21 mouse cellular contexts compared by ENCODE assay signal in the genomic region with DNA sequence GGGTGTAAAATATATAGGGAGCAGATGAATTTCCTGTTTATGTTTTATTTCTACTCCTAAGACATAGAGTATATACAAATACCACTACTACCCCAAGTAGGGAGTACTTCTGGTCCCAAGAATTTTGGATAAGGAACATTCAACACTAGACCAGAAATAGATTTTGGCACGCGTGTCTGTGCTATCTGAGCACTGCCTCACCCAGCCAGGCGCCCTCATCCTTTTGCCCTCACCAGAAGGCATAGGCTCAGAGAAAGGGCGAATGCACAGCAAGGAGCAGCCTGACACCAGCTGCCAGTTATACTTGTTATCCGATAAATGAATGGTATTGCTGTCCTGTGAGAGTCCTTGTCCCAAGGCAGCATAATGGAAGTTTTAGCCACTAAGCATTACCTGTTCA.
A peak's percentile ranks its signal among the peaks of the same experiment; 100 is the strongest.
DNase-seq lines count a peak whose midpoint lies in the region; ATAC-seq and TF ChIP-seq lines count a peak whose summit lies in the region.
"Had no signal": no experiment of that assay in that cellular context is flagged by ENCODE, and none has a peak within 500 bp of the region (broad histone marks: within the 10 kb centered on the region; RNA-seq: fewer than 3 reads in every experiment).

No protein-coding gene starts in this region.

- H3K27me3 ChIP-seq in heart, postnatal 0 days (ENCODE audit: control insufficient read depth, insufficient read depth, low read length): no peaks in the 10 kb centered on the region
- H3K27me3 ChIP-seq: hindbrain, embryonic 12.5 days; intestine, embryonic 15.5 days; kidney, embryonic 15.5 days; limb, embryonic 15.5 days; midbrain, embryonic 12.5 days had no signal

- no peaks in the 10 kb centered on the region for H3K36me3 ChIP-seq in heart, postnatal 0 days (replicated peaks; ENCODE audit: control insufficient read depth, insufficient read depth, low read length)
- H3K36me3 ChIP-seq: forebrain, embryonic 10.5 days; hindbrain, embryonic 12.5 days; intestine, embryonic 15.5 days; limb, embryonic 15.5 days had no signal

- no peak overlapping the region for H3K9ac ChIP-seq in heart, postnatal 0 days (replicated peaks; ENCODE audit: low read depth, low read length)
- H3K9ac ChIP-seq: hindbrain, embryonic 12.5 days; intestine, embryonic 15.5 days; kidney, embryonic 15.5 days; limb, embryonic 15.5 days; midbrain, embryonic 12.5 days had no signal

- no peak for TF ChIP-seq CTCF in heart, postnatal 0 days (IDR thresholded peaks at IDR 0.05; ENCODE audit: low read depth)

- H3K4me1 ChIP-seq in heart, postnatal 0 days (ENCODE audit: control insufficient read depth, insufficient read depth): peaks cover 12% of the 10 kb centered on the region
- H3K4me1 ChIP-seq: forebrain, embryonic 10.5 days; hindbrain, embryonic 12.5 days; intestine, embryonic 15.5 days; kidney, embryonic 15.5 days; limb, embryonic 15.5 days; midbrain, embryonic 12.5 days had no signal

- intact Hi-C loops in left cerebral cortex, postnatal 10 days (cut with DNase I): no loop called here

- no peak for TF ChIP-seq EP300 in heart, postnatal 0 days (IDR thresholded peaks at IDR 0.05; ENCODE audit: low read depth)

- WGBS in heart, postnatal 0 days: 30% methylated on average over 5 of the region's 5 CpGs

- DNase-seq in frontal cortex, adult 2 months (ENCODE audit: extremely low spot score in 1 of 2, low spot score in 1 of 2): no peak
- DNase-seq in cerebellum, adult 11 months: peak; percentile 61
- DNase-seq in cerebellum, postnatal 25 days: peak; percentile 66 to 80
- peak; percentile 87 for DNase-seq in heart, postnatal 0 days (ENCODE audit: low spot score)
- no peak for DNase-seq in thymus, adult 18-20 months
- DNase-seq in left cerebral cortex, postnatal 10 days (ENCODE audit: extremely low spot score in 1 of 2, low spot score in 2 of 2): no peak
- no peak for DNase-seq in right cerebral cortex, adult 18-20 months
- DNase-seq: lung, adult 18-20 months; retina, postnatal 1 day; thymus, postnatal 36 days had no signal

- H3K27ac ChIP-seq in heart, postnatal 0 days (ENCODE audit: low read depth): peak overlapping the region; percentile 84
- H3K27ac ChIP-seq: forebrain, embryonic 10.5 days; hindbrain, embryonic 12.5 days; intestine, embryonic 15.5 days; kidney, embryonic 15.5 days; layer of hippocampus, adult 2 months; left cerebral cortex, adult 2 months; limb, embryonic 15.5 days; macrophage; midbrain, embryonic 12.5 days had no signal

- no peaks in the 10 kb centered on the region for H3K9me3 ChIP-seq in heart, postnatal 0 days (replicated peaks; ENCODE audit: control insufficient read depth, low read length)
- H3K9me3 ChIP-seq: forebrain, embryonic 10.5 days; hindbrain, embryonic 12.5 days; intestine, embryonic 15.5 days; kidney, embryonic 15.5 days; limb, embryonic 15.5 days; midbrain, embryonic 12.5 days had no signal

- no peak overlapping the region for H3K4me2 ChIP-seq in heart, postnatal 0 days (ENCODE audit: low read depth, low read length)
- H3K4me2 ChIP-seq: hindbrain, embryonic 12.5 days; intestine, embryonic 15.5 days; kidney, embryonic 15.5 days; limb, embryonic 15.5 days; midbrain, embryonic 12.5 days had no signal

- no peak overlapping the region for H3K4me3 ChIP-seq in heart, postnatal 0 days (ENCODE audit: low read depth, low read length)
- H3K4me3 ChIP-seq: forebrain, embryonic 10.5 days; hindbrain, embryonic 12.5 days; intestine, embryonic 15.5 days; kidney, embryonic 15.5 days; layer of hippocampus, adult 2 months; left cerebral cortex, adult 2 months; limb, embryonic 15.5 days; midbrain, embryonic 12.5 days; myocyte had no signal

- ATAC-seq in frontal cortex, adult (ENCODE audit: low TSS enrichment): peak; percentile 21; the same call in 1 of the 2 replicates
- ATAC-seq in heart, postnatal 0 days (ENCODE audit: insufficient read depth, low read depth): peak; percentile 86
- ATAC-seq: intestine, embryonic 15.5 days had no signal

Comparison
In these comparisons a context has a peak if more than half of its experiments do, and no peak if none do; other contexts are left out.
1. DNase-seq: peak in cerebellum, adult 11 months (single experiment), cerebellum, postnatal 25 days (2 of 2) and heart, postnatal 0 days (single experiment); none in frontal cortex, adult 2 months (0 of 2), thymus, adult 18-20 months (0 of 2), left cerebral cortex, postnatal 10 days (0 of 2) and right cerebral cortex, adult 18-20 months (single experiment).